Mouse (Mus musculus) heart, postnatal 0 days (tissue): ENCODE data around the gene Gm49354.

ENCODE experiments used
- CTCF ChIP-seq: IDR thresholded peaks from 2 replicates; pipeline ENCODE4 v1.5.1; 2016; ENCODE audit warnings: antibody characterized with exemption, control low read depth, low read depth
- EP300 ChIP-seq: IDR thresholded peaks from 2 replicates; pipeline ENCODE4 v1.6.1; 2016; ENCODE audit warnings: antibody characterized with exemption, low read depth

DNA sequence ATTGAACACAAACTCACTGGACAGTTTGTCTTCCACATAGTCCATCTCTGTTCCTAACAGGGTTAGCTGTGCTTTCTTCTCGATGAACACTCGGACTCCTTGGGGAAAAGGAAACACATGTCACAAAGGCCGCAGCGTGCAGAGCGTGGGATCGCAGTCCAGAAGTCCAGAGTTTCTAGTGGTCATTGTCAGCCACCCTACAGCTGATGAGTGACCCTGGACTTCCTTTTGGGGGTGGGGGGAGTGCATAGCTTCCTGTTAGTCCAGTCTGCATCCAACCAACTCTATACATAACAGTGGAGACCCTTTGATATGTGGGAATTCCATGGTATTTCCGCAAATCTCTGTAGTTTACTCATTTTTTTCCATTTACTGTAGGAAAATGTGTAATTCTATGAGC is 25.1 kb downstream of the Gm49354 start:
- no peak for TF ChIP-seq EP300
- TF ChIP-seq CTCF, result no peak
